Mouse (Mus musculus) erythroblast, embryonic 14.5 days (primary cell): ENCODE measurements around the gene A530016L24Rik.

Experiments
- GATA1 ChIP-seq: IDR thresholded peaks from 2 replicates; pipeline ENCODE4 v1.6.1; 2012; ENCODE audit warnings: low read length, inconsistent platforms, mixed read lengths
- TAL1 ChIP-seq: IDR thresholded peaks from 3 replicates; pipeline ENCODE4 v1.6.1; 2012; ENCODE audit warnings: low read length, inconsistent platforms, mixed read lengths

- TF ChIP-seq GATA1 (no peak), TAL1 (no peak)
Measured at GRCm38 (mm10) chr12:112514897-112515296, 25.6 kb downstream of the A530016L24Rik start.
